Mouse (Mus musculus): Measurements from ENCODE around the gene A930004D18Rik. TPM values are rescaled to one million over a fixed set of nuclear protein-coding genes. Genes with fewer than 3 reads are reported as not detected.

A930004D18Rik gene
- polyA plus RNA-seq, 1 experiment from 2014 or later, result 13.1 TPM

- H3K27ac ChIP-seq (ENCODE audit: low read length), result peak overlapping the region; percentile 13
- peak overlapping the region; percentile 33 for H3K4me2 ChIP-seq (ENCODE audit: low read depth, low read length)
- no peaks in the 10 kb centered on the region for H3K36me3 ChIP-seq (ENCODE audit: control insufficient read depth, insufficient read depth, low read length)
- peak overlapping the region; percentile 61 for H3K9ac ChIP-seq (ENCODE audit: low read length)
- H3K9me3 ChIP-seq (ENCODE audit: control insufficient read depth, low read length), result no peaks in the 10 kb centered on the region
- no peaks in the 10 kb centered on the region for H3K27me3 ChIP-seq (ENCODE audit: control insufficient read depth, insufficient read depth, low read depth, low read length)
- WGBS, result 53% methylated on average over 27 of the region's 27 CpGs
- 0 out of 2 replicates have a peak, but pooled peaks have one; percentile 5 for ATAC-seq (ENCODE audit: low read depth)
- H3K4me1 ChIP-seq (replicated peaks; ENCODE audit: control insufficient read depth, insufficient read depth, low read length), result peaks cover 48% of the 10 kb centered on the region
- H3K4me3 ChIP-seq (ENCODE audit: low read length), result no peak overlapping the region
These were observed 3.0 kb upstream of the A930004D18Rik start for GRCm38 (mm10) chr2:18040347-18041160.

- ATAC-seq (ENCODE audit: low read depth), result peak; percentile 73
- no peaks in the 10 kb centered on the region for H3K27me3 ChIP-seq (ENCODE audit: control insufficient read depth, insufficient read depth, low read depth, low read length)
- no peaks in the 10 kb centered on the region for H3K36me3 ChIP-seq (ENCODE audit: control insufficient read depth, insufficient read depth, low read length)
- no peaks in the 10 kb centered on the region for H3K9me3 ChIP-seq (ENCODE audit: control insufficient read depth, low read length)
- H3K4me2 ChIP-seq (ENCODE audit: low read depth, low read length), result peak overlapping the region; percentile 54
- WGBS, result 14% methylated on average over 45 of the region's 46 CpGs
- peak overlapping the region; percentile 35 for H3K4me3 ChIP-seq (ENCODE audit: low read length)
- peak overlapping the region; percentile 77 for H3K9ac ChIP-seq (ENCODE audit: low read length)
- H3K4me1 ChIP-seq (replicated peaks; ENCODE audit: control insufficient read depth, insufficient read depth, low read length), result peaks cover 44% of the 10 kb centered on the region
- peak overlapping the region; percentile 2; the same call in 1 of the 2 replicates for H3K27ac ChIP-seq (ENCODE audit: low read length)
These were observed 2.2 kb upstream of the A930004D18Rik start for GRCm38 (mm10) chr2:18039566-18040290.

- ATAC-seq (ENCODE audit: low read depth), result peak; percentile 39; the same call in 1 of the 2 replicates
- Histone ChIP-seq H3K4me2 (ENCODE audit: low read depth, low read length) (no peak overlapping the region), H3K4me3 (ENCODE audit: low read length) (no peak overlapping the region), H3K36me3 (ENCODE audit: control insufficient read depth, insufficient read depth, low read length) (no peaks in the 10 kb centered on the region), H3K27ac (ENCODE audit: low read length) (no peak overlapping the region; the same call in 1 of the 2 replicates), H3K9me3 (ENCODE audit: control insufficient read depth, low read length) (no peaks in the 10 kb centered on the region), H3K4me1 (replicated peaks; ENCODE audit: control insufficient read depth, insufficient read depth, low read length) (peaks cover 38% of the 10 kb centered on the region), H3K27me3 (ENCODE audit: control insufficient read depth, insufficient read depth, low read depth, low read length) (no peaks in the 10 kb centered on the region), H3K9ac (ENCODE audit: low read length) (peak overlapping the region; percentile 77; the same call in 1 of the 2 replicates)
- WGBS, result 67% methylated on average over 10 of the region's 10 CpGs
These were observed 1.4 kb upstream of the A930004D18Rik start for GRCm38 (mm10) chr2:18038895-18039371.

GRCm38 (mm10) chr2:18038141-18038752 is 710 bp upstream of the A930004D18Rik start:
- Histone ChIP-seq H3K4me1 (replicated peaks; ENCODE audit: control insufficient read depth, insufficient read depth, low read length) (peaks cover 34% of the 10 kb centered on the region), H3K9me3 (ENCODE audit: control insufficient read depth, low read length) (no peaks in the 10 kb centered on the region), H3K27me3 (ENCODE audit: control insufficient read depth, insufficient read depth, low read depth, low read length) (no peaks in the 10 kb centered on the region), H3K9ac (ENCODE audit: low read length) (no peak overlapping the region), H3K4me3 (ENCODE audit: low read length) (no peak overlapping the region), H3K27ac (ENCODE audit: low read length) (no peak overlapping the region), H3K36me3 (ENCODE audit: control insufficient read depth, insufficient read depth, low read length) (no peaks in the 10 kb centered on the region), H3K4me2 (ENCODE audit: low read depth, low read length) (no peak overlapping the region)
- 65% methylated on average over 3 of the region's 3 CpGs for WGBS
- no peak for ATAC-seq (ENCODE audit: low read depth)

GRCm38 (mm10) chr2:18034371-18035250 is 2.9 kb downstream of the A930004D18Rik start:
- Histone ChIP-seq H3K4me2 (ENCODE audit: low read depth, low read length) (no peak overlapping the region), H3K4me3 (ENCODE audit: low read length) (no peak overlapping the region), H3K27ac (ENCODE audit: low read length) (no peak overlapping the region), H3K9ac (ENCODE audit: low read length) (no peak overlapping the region), H3K27me3 (ENCODE audit: control insufficient read depth, insufficient read depth, low read depth, low read length) (no peaks in the 10 kb centered on the region), H3K9me3 (ENCODE audit: control insufficient read depth, low read length) (no peaks in the 10 kb centered on the region), H3K36me3 (ENCODE audit: control insufficient read depth, insufficient read depth, low read length) (no peaks in the 10 kb centered on the region), H3K4me1 (replicated peaks; ENCODE audit: control insufficient read depth, insufficient read depth, low read length) (peaks cover 16% of the 10 kb centered on the region)
- ATAC-seq (ENCODE audit: low read depth), result no peak
- 78% methylated on average over 10 of the region's 10 CpGs for WGBS

- no peak for ATAC-seq (ENCODE audit: low read depth)
- Histone ChIP-seq H3K4me1 (replicated peaks; ENCODE audit: control insufficient read depth, insufficient read depth, low read length) (peaks cover 13% of the 10 kb centered on the region; the same call in 1 of the 2 replicates), H3K27me3 (ENCODE audit: control insufficient read depth, insufficient read depth, low read depth, low read length) (no peaks in the 10 kb centered on the region), H3K9ac (ENCODE audit: low read length) (no peak overlapping the region), H3K36me3 (ENCODE audit: control insufficient read depth, insufficient read depth, low read length) (no peaks in the 10 kb centered on the region), H3K9me3 (ENCODE audit: control insufficient read depth, low read length) (no peaks in the 10 kb centered on the region), H3K27ac (ENCODE audit: low read length) (no peak overlapping the region), H3K4me2 (ENCODE audit: low read depth, low read length) (no peak overlapping the region), H3K4me3 (ENCODE audit: low read length) (no peak overlapping the region)
- 77% methylated on average over 10 of the region's 10 CpGs for WGBS
These were observed 4.1 kb downstream of the A930004D18Rik start for GRCm38 (mm10) chr2:18033166-18034108.

- ATAC-seq (ENCODE audit: low read depth), result no peak
- H3K36me3 ChIP-seq (ENCODE audit: control insufficient read depth, insufficient read depth, low read length), result no peaks in the 10 kb centered on the region
- peaks cover 13% of the 10 kb centered on the region; the same call in 1 of the 2 replicates for H3K4me1 ChIP-seq (replicated peaks; ENCODE audit: control insufficient read depth, insufficient read depth, low read length)
- no peak overlapping the region for H3K4me3 ChIP-seq (ENCODE audit: low read length)
- H3K9me3 ChIP-seq (ENCODE audit: control insufficient read depth, low read length), result no peaks in the 10 kb centered on the region
- no peak overlapping the region for H3K27ac ChIP-seq (ENCODE audit: low read length)
- WGBS, result 69% methylated on average over 5 of the region's 5 CpGs
- H3K9ac ChIP-seq (ENCODE audit: low read length), result no peak overlapping the region
- no peaks in the 10 kb centered on the region for H3K27me3 ChIP-seq (ENCODE audit: control insufficient read depth, insufficient read depth, low read depth, low read length)
- no peak overlapping the region for H3K4me2 ChIP-seq (ENCODE audit: low read depth, low read length)
These were observed 5.0 kb downstream of the A930004D18Rik start for GRCm38 (mm10) chr2:18032538-18032895.
